Mouse (Mus musculus) lung, postnatal 36 days (tissue): ENCODE data around the gene 1700001L19Rik.

ENCODE experiments used
- DNase-seq: peaks from one replicate; pipeline ENCODE4 v3.0.0; 2022; ENCODE audit warnings: mixed read lengths

1700001L19Rik gene

DNA sequence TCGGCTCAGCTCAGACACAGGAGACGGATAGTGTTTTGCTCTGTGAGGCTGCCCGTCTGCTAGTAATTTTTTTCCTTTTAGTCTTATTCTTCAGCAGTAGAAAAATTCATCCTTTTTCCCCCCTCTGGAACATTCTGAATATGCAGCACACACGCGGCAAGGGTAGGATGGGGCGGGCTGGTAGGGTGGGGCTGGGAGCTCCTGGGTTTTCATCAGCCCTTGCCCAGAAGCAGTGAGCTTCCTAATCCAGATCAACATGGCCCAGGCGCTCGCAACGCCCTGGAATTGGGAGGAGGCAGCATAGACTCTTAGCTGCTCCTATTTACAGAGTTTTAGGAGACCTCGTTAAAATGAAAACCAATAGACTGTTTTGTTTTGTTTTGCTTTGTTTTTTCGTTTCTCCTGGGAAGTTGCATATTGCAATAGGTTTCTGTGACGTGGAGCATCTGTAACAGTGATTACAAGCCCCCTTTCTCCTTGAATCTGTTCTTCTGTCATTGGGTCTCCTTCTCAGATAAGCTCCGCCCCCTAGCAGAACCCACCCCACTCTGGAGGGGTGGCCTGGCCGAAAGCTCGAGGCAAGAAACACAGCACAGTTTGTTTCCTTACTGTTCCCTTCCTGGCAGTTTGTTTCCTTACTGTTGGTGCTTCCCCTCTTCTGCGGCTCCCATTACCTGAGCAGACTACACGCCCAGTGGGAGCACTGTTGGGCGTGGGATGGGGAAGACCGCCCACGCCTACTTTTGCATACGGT is 10.6 kb downstream of the 1700001L19Rik start:
- DNase-seq: peak; percentile 12

- no peak for DNase-seq
Observed at GRCm38 (mm10) chr13:68622792-68623191, 25.6 kb downstream of the 1700001L19Rik start.

GRCm38 (mm10) chr13:68627041-68627440 is 29.8 kb downstream of the 1700001L19Rik start:
- DNase-seq: no peak

DNA sequence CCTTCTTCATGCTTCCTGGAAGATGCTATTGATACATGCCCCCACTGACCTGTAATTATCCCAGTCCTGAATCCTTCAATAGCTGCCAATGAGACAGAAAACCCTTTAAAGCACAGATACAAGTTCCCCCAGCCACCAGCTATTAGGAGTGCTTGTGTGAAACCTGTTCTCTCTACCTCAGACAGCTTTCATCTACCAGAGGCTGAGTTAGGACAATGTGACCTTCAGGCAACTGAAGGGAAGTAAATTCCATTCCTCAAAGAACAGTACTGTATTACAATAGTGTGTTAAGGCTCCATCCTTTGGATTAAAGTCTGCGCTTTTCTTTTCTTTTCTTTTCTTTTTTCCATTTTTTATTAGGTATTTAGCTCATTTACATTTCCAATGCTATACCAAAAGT is 45.6 kb downstream of the 1700001L19Rik start:
- no peak for DNase-seq
